Mouse (Mus musculus) E14TG2a.4 (cell line): ENCODE measurements around the gene Ltbp3.

Experiments
- CTCF ChIP-seq: conservative IDR thresholded peaks from 2 replicates; pipeline ENCODE4 v1.5.1; 2014; ENCODE audit warnings: low read length
- POU5F1 ChIP-seq: IDR thresholded peaks from 2 replicates; pipeline ENCODE4 v1.6.1; 2014; ENCODE audit warnings: low read length, borderline replicate concordance

DNA sequence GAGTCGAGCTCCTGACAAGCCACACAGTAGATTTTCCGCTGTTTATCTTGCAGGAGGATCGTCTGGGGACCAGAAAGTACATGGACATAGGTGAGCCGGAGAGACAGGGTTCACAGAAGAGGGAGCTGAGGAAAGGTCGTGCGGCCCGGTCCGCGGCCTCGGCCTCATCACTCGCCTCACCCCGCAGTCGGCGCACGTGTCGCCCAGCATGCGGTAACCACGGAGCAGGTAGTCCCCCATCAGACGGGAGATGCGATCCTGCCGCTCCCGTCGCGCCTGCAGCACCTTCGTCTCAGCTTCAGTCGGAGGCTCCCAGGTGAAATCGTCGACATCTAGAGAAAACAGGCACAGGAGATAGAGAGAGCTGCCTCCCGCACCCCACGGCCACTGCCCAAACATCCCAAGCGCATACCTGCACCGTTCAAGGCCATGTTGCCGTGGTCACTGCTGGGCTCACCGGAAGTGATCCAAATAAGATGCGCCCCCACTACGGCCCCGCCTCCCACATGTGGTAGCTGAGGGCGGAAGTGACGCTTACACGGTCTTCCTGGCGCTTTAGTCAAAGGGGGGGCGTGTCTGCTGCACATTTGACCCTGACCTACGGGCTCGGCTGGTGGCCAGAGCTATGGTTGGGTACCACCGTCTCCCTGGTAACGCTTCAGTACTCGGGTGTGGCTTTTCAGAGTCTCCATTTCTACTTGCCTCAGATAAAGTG is 9.3 kb upstream of the Ltbp3 start:
- TF ChIP-seq CTCF (no peak), POU5F1 (no peak)
